Mouse (Mus musculus) layer of hippocampus, adult 8-10 months (tissue): Measurements from ENCODE around the gene Sntn. TPM values are rescaled to one million over a fixed set of nuclear protein-coding genes. Genes with fewer than 3 reads are reported as not detected.

Source experiments
- DNase-seq, 2 experiments: peaks; one replicate each; pipeline ENCODE4 v3.0.0; 2022; ENCODE audit warnings: low spot score in 2 of 2
- total RNA-seq, 4 experiments: library from RNA; stranded (reverse); gene quantifications; 2 replicates each; pipeline ENCODE4 v1.2.4; 2022

The Sntn gene
- under 1 TPM; 0.31 to 0.76 (median 0.50) TPM for total RNA-seq

- DNase-seq: no peak
These were observed at the start of gene Sntn for GRCm38 (mm10) chr14:13670576-13670975. Sntn (plus strand) TSS chr14:13670876.

- DNase-seq: no peak
These were observed 20.8 kb upstream of the Sntn start for GRCm38 (mm10) chr14:13649865-13650264.

- DNase-seq: no peak
These were observed 19.6 kb upstream of the Sntn start for GRCm38 (mm10) chr14:13651039-13651438.

- DNase-seq: peak in 1 of 2 experiments; percentile 4
These were observed 19.0 kb upstream of the Sntn start for GRCm38 (mm10) chr14:13651541-13652298.

GRCm38 (mm10) chr14:13686716-13687115, 16.0 kb downstream of the Sntn start:
- DNase-seq: peak in 1 of 2 experiments; percentile 10

- DNase-seq: no peak
These were observed 19.8 kb downstream of the Sntn start for GRCm38 (mm10) chr14:13690426-13690825.

- DNase-seq: no peak
These were observed 61.6 kb downstream of the Sntn start for GRCm38 (mm10) chr14:13732263-13732662.

Other genes starting within 250 kb of the Sntn start
- gene Gm281, start 243.6 kb downstream of the Sntn start, total RNA-seq: not detected